Mouse (Mus musculus) hindbrain, embryonic 16.5 days (tissue): ENCODE data around the gene Uqcc1. TPM values are rescaled to one million over a fixed set of nuclear protein-coding genes. Genes with fewer than 3 reads are reported as not detected.
A peak's percentile ranks its signal among the peaks of the same experiment; 100 is the strongest.

Experiments used
- ATAC-seq: fragments of 200-750 bp; cut with Nextera tagmentation; 2 replicates; pipeline ENCODE4 v1.8.0; 2017; ENCODE audit warnings: moderate TSS enrichment, moderate library complexity
- H3K27ac ChIP-seq: fragments of 300-500 bp; sonication (generic); 2 replicates; pipeline ENCODE4 v1.5.1; 2014; ENCODE audit warnings: low read depth, mild to moderate bottlenecking, control low read depth, low read length, moderate library complexity
- H3K27me3 ChIP-seq: fragments of 300-500 bp; sonication (generic); replicated peaks from 2 replicates; pipeline ENCODE4 v1.6.1; 2014; ENCODE audit warnings: low read length; ENCODE audit not compliant: control insufficient read depth, insufficient read depth
- H3K36me3 ChIP-seq: fragments of 300-500 bp; sonication (generic); 2 replicates; pipeline ENCODE4 v1.6.1; 2014; ENCODE audit warnings: mild to moderate bottlenecking, low read length, moderate library complexity, mixed read lengths; ENCODE audit not compliant: control insufficient read depth, insufficient read depth
- H3K4me1 ChIP-seq: fragments of 300-500 bp; sonication (generic); 2 replicates; pipeline ENCODE4 v1.6.1; 2014; ENCODE audit warnings: low read depth, low read length; ENCODE audit not compliant: control insufficient read depth, insufficient read depth
- H3K4me2 ChIP-seq: fragments of 300-500 bp; sonication (generic); 2 replicates; pipeline ENCODE4 v1.6.1; 2014; ENCODE audit warnings: mild to moderate bottlenecking, low read length, control low read depth, moderate library complexity
- H3K4me3 ChIP-seq: fragments of 300-500 bp; sonication (generic); 2 replicates; pipeline ENCODE4 v1.5.1; 2014; ENCODE audit warnings: mild to moderate bottlenecking, low read length, control low read depth, moderate library complexity
- H3K9ac ChIP-seq: fragments of 300-500 bp; sonication (generic); 2 replicates; pipeline ENCODE4 v1.6.1; 2014; ENCODE audit warnings: low read depth, mild to moderate bottlenecking, control low read depth, low read length, moderate library complexity
- H3K9me3 ChIP-seq: fragments of 300-500 bp; sonication (generic); 2 replicates; pipeline ENCODE4 v1.6.1; 2014; ENCODE audit warnings: mild to moderate bottlenecking, low read length, moderate library complexity; ENCODE audit not compliant: control insufficient read depth
- WGBS: fragments of 180-500 bp; shearing (Covaris S2); extraction: QIAGEN DNeasy Blood & Tissue Kit; methylation state at CpG from one replicate; pipeline ENCODE4 v1.1.7; 2014; 5-methylcytosine and 5-hydroxymethylcytosine counted together
- polyA plus RNA-seq: library from polyadenylated mRNA; unstranded; fragments of >200 nt; fragmentation: Nextera tagmentation; extraction: Ambion mirVana; gene quantifications from 2 replicates; pipeline ENCODE4 v1.2.1, GENCODE M21; 2015

Uqcc1 gene
- polyA plus RNA-seq, 1 experiment from 2014 or later = 74.9 TPM

GRCm38 (mm10) chr2:155816179-155816578 lies 113.9 kb downstream of the Uqcc1 start:
- Histone ChIP-seq H3K27me3 (no peaks in the 10 kb centered on the region), H3K4me3 (no peak overlapping the region), H3K27ac (no peak overlapping the region), H3K4me1 (peaks cover 12% of the 10 kb centered on the region), H3K36me3 (0 out of 2 replicates have a peak, but pooled peaks cover 8% of the 10 kb centered on the region), H3K9ac (no peak overlapping the region), H3K4me2 (no peak overlapping the region), H3K9me3 (no peaks in the 10 kb centered on the region)
- 100% methylated on average over 1 of the region's 1 CpGs for whole genome bisulfite sequencing
- no peak for ATAC-seq

- Histone ChIP-seq H3K4me1 (peaks cover 12% of the 10 kb centered on the region), H3K9ac (no peak overlapping the region), H3K27ac (no peak overlapping the region), H3K4me3 (no peak overlapping the region), H3K9me3 (no peaks in the 10 kb centered on the region), H3K4me2 (no peak overlapping the region), H3K27me3 (no peaks in the 10 kb centered on the region), H3K36me3 (peaks cover 19% of the 10 kb centered on the region)
- ATAC-seq = no peak
- 32% methylated on average over 5 of the region's 5 CpGs for WGBS
Measured at GRCm38 (mm10) chr2:155814829-155815228, 115.3 kb downstream of the Uqcc1 start.

- 73% methylated on average over 4 of the region's 4 CpGs for WGBS
- no peak overlapping the region for H3K9ac ChIP-seq
Measured at GRCm38 (mm10) chr2:155812637-155813036, 117.5 kb downstream of the Uqcc1 start.

GRCm38 (mm10) chr2:155811821-155812396 lies 118.2 kb downstream of the Uqcc1 start:
- Histone ChIP-seq H3K4me1 (no peaks in the 10 kb centered on the region), H3K4me3 (no peak overlapping the region), H3K9ac (no peak overlapping the region), H3K27ac (no peak overlapping the region), H3K9me3 (no peaks in the 10 kb centered on the region), H3K4me2 (no peak overlapping the region), H3K36me3 (peaks cover 19% of the 10 kb centered on the region), H3K27me3 (no peaks in the 10 kb centered on the region)
- ATAC-seq = no peak
- 33% methylated on average over 16 of the region's 16 CpGs for WGBS

More at GRCm38 (mm10) chr2:155812637-155813036, 117.5 kb downstream of the Uqcc1 start:
- H3K27me3 ChIP-seq = no peaks in the 10 kb centered on the region
- H3K4me1 ChIP-seq = no peaks in the 10 kb centered on the region
- H3K27ac ChIP-seq = no peak overlapping the region
- ATAC-seq = no peak
- peaks cover 19% of the 10 kb centered on the region for H3K36me3 ChIP-seq
- no peak overlapping the region for H3K4me2 ChIP-seq
- no peaks in the 10 kb centered on the region for H3K9me3 ChIP-seq
- no peak overlapping the region for H3K4me3 ChIP-seq

- WGBS = 94% methylated on average over 4 of the region's 4 CpGs
- H3K27me3 ChIP-seq = no peaks in the 10 kb centered on the region
- H3K9me3 ChIP-seq = no peaks in the 10 kb centered on the region
- no peak overlapping the region for H3K27ac ChIP-seq
- no peak overlapping the region for H3K4me2 ChIP-seq
- H3K4me3 ChIP-seq = no peak overlapping the region
- H3K36me3 ChIP-seq = peaks cover 14% of the 10 kb centered on the region
- no peak overlapping the region for H3K9ac ChIP-seq
- ATAC-seq = no peak
- H3K4me1 ChIP-seq = no peaks in the 10 kb centered on the region; the same call in 1 of the 2 replicates
Measured at GRCm38 (mm10) chr2:155809620-155810019, 120.5 kb downstream of the Uqcc1 start.

GRCm38 (mm10) chr2:155807408-155807807 lies 122.7 kb downstream of the Uqcc1 start:
- WGBS = 70% methylated on average over 4 of the region's 4 CpGs
- H3K36me3 ChIP-seq = peaks cover 12% of the 10 kb centered on the region
- no peak overlapping the region for H3K4me3 ChIP-seq
- no peak overlapping the region for H3K9ac ChIP-seq
- ATAC-seq = no peak
- no peaks in the 10 kb centered on the region; the same call in 1 of the 2 replicates for H3K4me1 ChIP-seq
- no peak overlapping the region for H3K4me2 ChIP-seq
- H3K9me3 ChIP-seq = no peaks in the 10 kb centered on the region
- no peaks in the 10 kb centered on the region for H3K27me3 ChIP-seq
- no peak overlapping the region for H3K27ac ChIP-seq

GRCm38 (mm10) chr2:155806548-155806947 lies 123.6 kb downstream of the Uqcc1 start:
- Histone ChIP-seq H3K9me3 (no peaks in the 10 kb centered on the region), H3K27me3 (no peaks in the 10 kb centered on the region), H3K4me3 (no peak overlapping the region), H3K27ac (no peak overlapping the region), H3K4me1 (no peaks in the 10 kb centered on the region; the same call in 1 of the 2 replicates), H3K36me3 (peaks cover 12% of the 10 kb centered on the region), H3K9ac (no peak overlapping the region), H3K4me2 (no peak overlapping the region)
- WGBS = 73% methylated on average over 5 of the region's 5 CpGs
- ATAC-seq = no peak

- Histone ChIP-seq H3K4me2 (no peak overlapping the region), H3K36me3 (peaks cover 9% of the 10 kb centered on the region), H3K9me3 (no peaks in the 10 kb centered on the region), H3K27me3 (no peaks in the 10 kb centered on the region), H3K4me1 (no peaks in the 10 kb centered on the region; the same call in 1 of the 2 replicates), H3K9ac (no peak overlapping the region), H3K4me3 (no peak overlapping the region), H3K27ac (no peak overlapping the region)
- ATAC-seq = no peak
- 84% methylated on average over 6 of the region's 6 CpGs for WGBS
Measured at GRCm38 (mm10) chr2:155805925-155806255, 124.2 kb downstream of the Uqcc1 start.

- WGBS = 49% methylated on average over 6 of the region's 6 CpGs
- H3K27ac ChIP-seq = peak overlapping the region; percentile 49
- no peaks in the 10 kb centered on the region for H3K27me3 ChIP-seq
- H3K9ac ChIP-seq = no peak overlapping the region
- no peaks in the 10 kb centered on the region; the same call in 1 of the 2 replicates for H3K4me1 ChIP-seq
- H3K9me3 ChIP-seq = no peaks in the 10 kb centered on the region
- no peak overlapping the region for H3K4me3 ChIP-seq
- peak; percentile 66; the same call in 1 of the 2 replicates for ATAC-seq
- H3K4me2 ChIP-seq = no peak overlapping the region
- H3K36me3 ChIP-seq = peaks cover 9% of the 10 kb centered on the region
Measured at GRCm38 (mm10) chr2:155805231-155805924, 124.7 kb downstream of the Uqcc1 start.
